Mouse (Mus musculus) cerebellum, postnatal 10 days (tissue): ENCODE results near the gene Rhoc.
"Not testable (repeated sequence)": the region's sequence is repeated elsewhere in the genome, so short reads cannot be mapped to it uniquely, and the experiment has no call there.

Source experiments
- DNase-seq, 2 experiments: peaks; one replicate each; pipeline ENCODE4 v3.0.0; 2021; ENCODE audit warnings: mixed read lengths in 2 of 2

The Rhoc gene

DNA sequence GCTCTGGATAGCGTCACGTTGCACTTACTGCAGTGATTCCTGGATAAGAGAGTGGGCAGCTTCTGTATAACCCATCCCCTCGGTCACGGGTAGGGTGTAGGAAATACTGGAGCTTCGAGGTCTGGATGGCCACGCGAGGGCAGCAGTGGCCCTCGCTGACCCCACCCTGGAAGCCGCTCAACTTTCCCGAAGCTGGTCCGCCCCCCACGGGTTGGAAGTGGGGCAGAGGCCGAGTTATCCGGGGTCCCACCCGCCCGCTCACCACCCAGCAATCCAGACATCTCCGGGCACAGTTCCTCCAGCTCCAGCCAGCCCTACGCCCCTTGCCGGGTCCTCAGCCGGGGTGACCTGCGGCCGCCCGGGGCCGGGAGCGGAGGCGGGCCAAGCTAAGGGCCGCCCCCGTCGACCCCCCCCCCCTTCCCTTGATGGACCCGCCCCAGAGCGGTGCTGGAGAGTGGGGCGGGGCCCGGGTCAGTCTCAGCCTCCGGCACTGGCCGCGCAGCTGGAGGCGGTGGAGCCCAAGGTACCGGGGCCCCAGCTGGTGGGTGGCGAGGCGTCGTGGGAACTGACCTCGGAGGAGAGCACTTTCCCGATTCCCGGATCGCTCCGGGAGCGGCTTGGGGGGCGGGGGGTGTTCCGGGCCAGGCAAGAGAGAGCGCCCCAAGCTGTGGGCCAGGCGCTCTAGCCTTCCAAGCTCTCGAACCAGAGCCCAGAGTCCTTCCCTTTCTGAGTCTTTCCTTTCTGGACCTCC is 561 bp downstream of the Rhoc start:
- DNase-seq: peak; percentile 85 to 88

DNA sequence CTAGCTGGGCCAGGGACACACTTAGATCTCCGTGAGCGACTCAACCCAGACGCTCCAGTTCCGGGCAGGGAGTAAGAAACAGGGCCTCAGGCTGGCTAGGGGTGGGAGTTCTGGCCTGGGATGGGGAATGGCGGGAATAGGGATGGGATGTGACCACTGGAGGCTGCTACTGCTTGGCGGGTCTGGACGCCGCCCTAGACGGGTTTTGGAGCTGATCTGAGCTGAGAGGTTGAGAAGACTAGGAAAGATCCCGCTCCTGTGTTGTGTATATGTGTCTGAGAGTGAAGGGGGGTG is 1.1 kb downstream of the Rhoc start:
- no peak for DNase-seq

DNA sequence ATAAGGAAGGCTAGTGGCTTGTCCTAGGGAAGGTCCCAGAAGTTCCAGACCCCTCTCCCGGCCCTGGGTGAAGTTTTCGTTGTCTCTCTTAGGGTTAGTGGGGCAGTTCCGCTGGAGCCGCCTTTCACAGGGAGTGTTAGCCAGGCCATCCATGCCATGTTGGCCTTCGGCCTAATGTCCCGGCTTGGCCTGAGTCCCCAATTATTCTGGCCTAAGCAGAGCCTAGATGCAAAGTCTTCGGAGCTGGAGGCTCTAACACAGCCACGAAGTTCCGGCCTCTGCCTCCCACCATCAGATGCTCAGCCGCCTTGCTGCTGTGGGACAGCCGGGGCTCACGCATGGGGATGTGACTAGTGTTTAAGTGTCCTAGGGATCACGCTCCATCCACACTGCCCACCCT is 1.6 kb downstream of the Rhoc start:
- peak; percentile 37 to 58 for DNase-seq

- no peak for DNase-seq
Measured at GRCm38 (mm10) chr3:104790401-104790937, 2.3 kb downstream of the Rhoc start.

DNA sequence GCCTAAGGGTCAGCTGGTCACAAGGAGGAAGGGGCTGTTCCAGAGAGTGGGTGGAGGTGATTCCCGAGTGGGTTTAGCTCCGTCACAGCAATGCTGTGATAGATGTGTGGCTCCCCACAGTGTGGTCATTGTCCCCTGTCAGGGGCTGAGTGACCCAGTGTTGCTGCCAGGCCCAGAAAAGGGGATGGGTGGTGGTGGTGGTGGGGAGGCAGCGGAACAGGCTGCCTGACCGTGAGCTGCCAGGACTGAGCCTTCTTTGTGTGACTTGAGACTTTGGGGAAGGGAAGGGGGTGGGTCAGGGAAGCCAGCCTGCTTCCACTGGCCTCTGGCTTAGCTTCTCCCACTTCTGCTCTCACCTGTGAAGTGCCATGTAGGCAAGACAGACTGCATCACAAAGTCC is 2.8 kb downstream of the Rhoc start:
- DNase-seq: no peak

DNA sequence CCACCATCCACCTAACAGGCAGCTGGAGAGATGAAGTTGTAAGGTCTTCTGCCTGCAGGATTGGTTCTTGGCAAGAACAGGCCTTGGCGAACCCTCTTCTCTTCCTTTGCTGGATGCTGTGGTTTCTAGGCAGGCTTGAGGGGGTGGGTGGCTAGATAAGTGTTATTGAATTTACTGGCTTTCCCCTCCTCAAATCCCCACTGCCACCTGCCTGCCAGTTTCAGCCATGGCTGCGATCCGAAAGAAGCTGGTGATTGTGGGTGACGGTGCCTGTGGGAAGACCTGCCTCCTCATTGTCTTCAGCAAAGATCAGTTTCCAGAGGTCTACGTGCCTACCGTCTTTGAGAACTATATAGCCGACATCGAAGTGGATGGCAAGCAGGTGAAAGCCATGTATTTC is 3.5 kb downstream of the Rhoc start:
- no peak for DNase-seq

GRCm38 (mm10) chr3:104792360-104793270 is 4.4 kb downstream of the Rhoc start:
- DNase-seq: no peak

DNA sequence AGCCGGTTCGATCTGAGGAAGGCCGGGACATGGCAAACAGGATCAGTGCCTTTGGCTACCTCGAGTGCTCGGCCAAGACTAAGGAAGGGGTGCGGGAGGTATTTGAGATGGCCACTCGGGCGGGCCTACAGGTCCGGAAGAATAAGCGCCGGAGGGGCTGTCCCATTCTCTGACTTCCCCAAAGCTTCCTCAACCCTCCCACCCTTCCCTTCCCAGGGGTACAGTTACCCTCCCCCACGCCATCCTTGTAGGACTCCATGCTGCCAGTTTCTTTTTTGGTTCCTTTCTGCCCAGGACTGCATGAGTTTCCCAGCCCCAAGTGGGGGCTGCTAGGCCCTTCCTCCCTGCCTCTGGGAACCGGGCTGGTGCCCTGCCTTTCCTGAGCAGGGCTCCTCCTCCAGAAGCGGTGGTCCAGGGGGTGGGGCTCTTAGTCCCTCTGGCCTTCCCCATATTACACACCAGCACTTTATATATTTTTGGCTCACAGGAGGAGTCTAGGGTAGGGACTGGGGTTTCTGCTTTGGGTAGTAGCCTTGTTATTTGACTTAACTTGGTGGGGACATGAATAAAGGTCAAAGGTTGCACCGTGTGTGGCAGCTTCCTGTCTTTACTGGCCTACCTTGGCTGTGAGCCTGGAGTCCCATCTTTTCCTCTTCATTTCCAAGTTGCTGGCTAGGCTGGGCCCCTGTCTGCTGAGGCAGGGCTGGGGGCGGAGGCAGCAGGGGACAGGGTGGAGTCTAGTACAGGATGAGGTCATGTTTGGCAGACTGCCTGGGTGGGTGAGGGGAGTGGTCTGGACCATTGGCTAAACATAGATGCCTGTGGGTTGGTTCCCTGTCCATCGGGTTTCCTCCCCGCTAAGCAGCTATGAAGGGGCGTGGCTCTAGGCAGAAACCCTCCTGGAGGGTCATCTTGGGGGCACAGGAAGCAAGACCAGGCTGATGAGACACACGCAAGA is 6.0 kb downstream of the Rhoc start:
- DNase-seq: peak; percentile 88

DNA sequence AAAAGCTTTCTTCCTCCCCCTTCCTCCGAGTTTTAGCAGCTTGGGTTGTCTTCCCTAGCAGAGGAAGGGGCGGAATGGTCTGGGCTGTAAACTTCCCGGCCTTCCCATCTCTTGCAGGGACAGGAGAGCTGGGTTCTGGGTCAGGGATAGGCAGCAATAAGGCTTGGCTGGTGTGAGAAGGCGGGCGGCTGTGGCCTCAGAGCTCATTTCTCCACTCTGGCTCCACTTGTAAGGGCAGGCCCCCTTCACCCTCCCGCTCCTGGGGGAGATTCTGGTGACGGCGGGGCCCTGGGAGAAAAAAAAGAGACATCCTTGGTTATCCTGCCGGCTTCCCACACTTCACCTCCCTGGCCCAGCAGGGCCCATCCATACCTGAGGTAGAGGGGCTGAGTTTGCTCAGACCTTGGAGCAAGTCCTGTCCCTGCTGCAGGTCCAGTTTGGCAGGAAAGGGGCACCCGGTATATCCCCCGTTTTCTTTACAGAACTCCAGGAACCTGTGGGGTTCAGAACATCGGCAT is 6.8 kb downstream of the Rhoc start:
- no peak for DNase-seq

- peak in 1 of 2 experiments; percentile 46 for DNase-seq
Measured at GRCm38 (mm10) chr3:104795661-104796340, 7.6 kb downstream of the Rhoc start.

DNA sequence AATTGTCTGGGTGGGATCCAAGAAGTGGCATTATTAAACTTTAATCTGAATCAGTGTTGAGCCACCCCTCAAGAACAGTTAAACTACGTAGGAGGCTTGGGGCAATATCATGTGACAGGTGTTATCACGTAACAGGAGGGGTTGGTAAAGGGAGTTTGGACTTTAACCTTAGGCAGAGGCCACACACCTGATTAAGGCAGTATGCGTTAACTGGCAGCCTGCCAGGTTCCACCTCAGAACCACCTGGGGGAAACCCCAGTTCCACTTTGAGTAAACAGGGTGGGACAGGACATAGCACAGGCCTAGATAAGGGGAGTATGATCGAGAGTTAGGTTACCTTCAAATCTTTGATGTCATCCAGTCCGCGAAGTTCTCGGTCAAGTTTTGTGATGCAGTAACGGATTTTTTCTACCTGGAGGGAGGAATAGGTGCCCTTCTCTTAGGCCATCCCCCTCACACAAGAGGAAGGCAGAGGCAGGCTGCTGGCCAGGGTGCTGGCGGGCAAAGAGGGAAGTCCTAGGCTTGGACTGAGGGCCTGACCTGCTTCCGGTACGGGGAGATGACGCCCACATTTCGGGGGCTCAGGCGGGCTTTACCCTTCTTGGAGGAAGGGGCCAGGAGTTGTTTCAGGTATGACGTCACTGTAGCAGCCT is 8.4 kb downstream of the Rhoc start:
- no peak for DNase-seq

DNA sequence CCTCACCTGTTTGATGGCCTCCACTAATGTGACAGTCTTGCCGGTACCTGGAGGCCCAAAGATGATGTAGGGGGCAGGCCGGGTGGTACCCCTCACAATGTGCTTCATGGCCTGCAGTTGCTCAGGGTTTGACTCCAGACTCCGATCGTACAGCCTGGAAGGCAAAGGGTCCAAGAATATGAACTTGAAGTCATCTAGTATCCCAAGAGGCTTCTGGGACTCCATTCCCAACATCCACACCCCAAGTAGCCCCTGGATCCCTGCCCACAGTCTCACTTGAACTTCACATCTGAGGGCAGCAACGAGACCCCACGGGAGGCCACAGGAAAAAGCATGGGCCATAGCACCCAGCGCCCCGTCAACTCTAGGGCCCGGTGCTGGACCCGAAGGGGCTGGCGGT is 12.5 kb downstream of the Rhoc start:
- no peak for DNase-seq

- DNase-seq: no peak
Measured at GRCm38 (mm10) chr3:104801481-104801880, 13.3 kb downstream of the Rhoc start.

GRCm38 (mm10) chr3:104804312-104804711 is 16.1 kb downstream of the Rhoc start:
- DNase-seq: no peak

GRCm38 (mm10) chr3:104805539-104805938 is 17.4 kb downstream of the Rhoc start:
- DNase-seq: no peak

DNA sequence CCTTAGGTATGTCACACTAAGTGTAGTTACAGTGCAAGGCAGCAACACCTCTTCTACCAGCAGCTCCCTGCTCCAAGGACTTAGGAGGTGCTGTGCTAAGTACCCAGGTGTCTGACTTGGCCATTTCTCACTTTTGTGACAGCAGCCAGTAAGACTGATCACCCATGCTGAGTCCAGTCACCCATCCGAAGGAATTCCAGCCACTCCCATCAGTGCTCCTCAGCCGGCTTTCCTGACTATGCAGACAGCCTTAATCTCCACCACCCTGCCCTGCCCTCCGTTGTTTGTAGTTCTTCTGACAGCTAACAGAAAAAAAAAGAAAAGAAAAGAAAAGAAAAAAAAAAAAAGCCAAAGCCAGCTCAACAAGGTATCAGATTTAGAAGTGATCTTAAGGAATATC is 23.6 kb downstream of the Rhoc start:
- DNase-seq: no peak

DNA sequence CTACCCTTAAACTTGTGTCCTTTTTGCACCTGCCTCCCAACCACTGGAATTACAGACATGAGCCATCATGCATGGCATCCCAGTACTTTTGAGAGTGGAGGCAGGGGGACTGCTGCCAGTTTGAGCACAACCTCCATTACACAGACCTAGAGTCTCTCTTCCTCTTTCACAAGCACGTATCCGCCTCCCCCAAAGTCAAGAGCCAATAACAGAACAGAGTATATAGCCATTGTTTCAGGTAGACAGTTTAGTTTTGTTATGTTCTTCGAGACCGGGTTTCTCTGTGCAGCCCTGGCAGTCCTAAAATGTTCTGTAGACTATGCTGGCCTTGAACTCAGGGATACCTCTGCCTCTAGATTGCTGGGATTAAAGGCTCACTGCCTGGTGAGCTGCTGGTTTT is 24.1 kb downstream of the Rhoc start:
- no peak for DNase-seq

GRCm38 (mm10) chr3:104813227-104813626 is 25.1 kb downstream of the Rhoc start:
- DNase-seq: not testable (repeated sequence)

DNA sequence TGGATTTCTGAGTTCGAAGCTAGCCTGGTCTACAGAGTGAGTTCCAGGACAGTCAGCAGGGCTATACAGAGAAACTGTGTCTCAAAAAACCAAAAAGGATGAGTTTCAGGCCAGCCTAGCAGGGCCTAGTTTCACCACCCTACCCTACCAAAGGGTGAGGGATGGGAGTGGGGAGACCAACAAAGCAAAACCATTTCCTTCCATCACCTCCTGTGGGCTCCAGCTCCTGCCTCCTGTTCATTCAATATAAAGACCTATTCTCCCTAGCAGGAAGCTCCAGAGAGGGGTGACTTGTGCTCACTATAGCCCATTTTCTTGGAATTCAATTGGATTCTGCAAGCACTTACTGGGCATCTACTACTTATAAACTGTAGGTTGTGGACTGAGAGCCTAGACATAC is 26.6 kb downstream of the Rhoc start:
- no peak for DNase-seq

GRCm38 (mm10) chr3:104815346-104815745 is 27.2 kb downstream of the Rhoc start:
- DNase-seq: no peak

DNA sequence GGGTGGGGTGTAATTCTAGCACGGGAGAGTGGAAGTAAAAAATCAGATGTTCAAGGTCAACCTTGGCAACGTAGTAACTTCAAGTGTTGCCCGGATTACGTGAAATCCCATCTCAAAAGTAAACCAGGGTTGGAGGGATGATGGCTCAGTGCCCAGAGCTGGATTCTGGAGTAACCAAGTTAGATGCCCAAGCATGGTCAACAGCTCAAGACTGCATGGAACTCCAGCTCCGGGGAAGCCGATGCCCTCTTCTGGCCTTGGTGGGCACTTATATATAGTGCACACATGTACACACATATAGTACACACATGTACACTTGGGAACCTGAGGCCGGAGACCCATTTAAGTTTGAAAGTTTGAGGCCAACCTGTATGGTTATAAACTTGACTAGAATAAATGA is 28.0 kb downstream of the Rhoc start:
- no peak for DNase-seq
